Comparison of ENCODE assay signal across 18 mouse cellular contexts in genomic region chr19:44193906-44194305, GRCm38 (mm10). TPM values are rescaled to one million over a fixed set of nuclear protein-coding genes. Genes with fewer than 3 reads are reported as not detected.
DNase-seq lines count a peak whose midpoint lies in the region; ATAC-seq lines count a peak whose summit lies in the region.
"Had no signal": no experiment of that assay in that cellular context is flagged by ENCODE, and none has a peak within 500 bp of the region (broad histone marks: within the 10 kb centered on the region; RNA-seq: fewer than 3 reads in every experiment).

No protein-coding gene starts in this region.

- DNase-seq in adrenal gland, postnatal 36 days, result peak; percentile 7 to 19
- DNase-seq in adrenal gland, postnatal 4 days (ENCODE audit: low spot score in 2 of 2), result no peak
- DNase-seq in kidney, adult 9 months, result peak; percentile 7
- no peak for DNase-seq in kidney, adult 8-10 months
- peak; percentile 13 to 14 for DNase-seq in kidney, postnatal 4 days
- peak; percentile 80 for DNase-seq in lung, postnatal 36 days
- no peak for DNase-seq in retina, embryonic 14.5 days (ENCODE audit: low spot score)
- DNase-seq: cerebellum, adult 9-10 months; embryo, embryonic 11 days; heart, adult 2 months; retina, postnatal 1 day had no signal

- ATAC-seq in inflammation-experienced regulatory T-cells, adult 6 months, result no peak
- ATAC-seq: activated CD4-positive, CD25-positive, alpha-beta regulatory T cell, adult 4 months; forebrain, embryonic 14.5 days had no signal

RNA-seq across cellular contexts. Expression of gene Pkd2l1, which starts 1.7 kb away (rescaled TPM):
- total RNA-seq in adrenal gland, postnatal 36 days (2021), result not detected
- total RNA-seq in adrenal gland, postnatal 4 days (2021), result under 1 TPM in 1 of 2 experiments, not detected in 1; 0.08 TPM
- polyA plus RNA-seq in inflammation-experienced regulatory T-cells, adult 6 months (2017; shearing (Covaris generic)), result under 1 TPM in 1 of 3 experiments, not detected in 2; 0.10 TPM
- total RNA-seq: heart, adult 2 months; hematopoietic stem cell, adult 5-6 weeks had no signal
- polyA plus RNA-seq: heart, adult 2 months; limb, embryonic 12.5 days; liver, embryonic 14.5 days; stomach, embryonic 14.5 days had no signal

RNA-seq across cellular contexts. Expression of gene Scd3, which starts 9.2 kb away (rescaled TPM):
- total RNA-seq in adrenal gland, postnatal 36 days (2021), result under 1 TPM; 0.16 to 0.83 TPM
- under 1 TPM; 0.17 to 0.68 TPM for total RNA-seq in adrenal gland, postnatal 4 days (2021)
- not detected for polyA plus RNA-seq in inflammation-experienced regulatory T-cells, adult 6 months (2017; shearing (Covaris generic))
- polyA plus RNA-seq: activated CD4-positive, CD25-positive, alpha-beta regulatory T cell, adult 4 months; limb, embryonic 12.5 days; liver, embryonic 14.5 days had no signal

RNA-seq across cellular contexts. Expression of gene Bloc1s2, which starts 47.7 kb away (rescaled TPM):
- 10 to 100 TPM; 26.0 to 26.9 TPM for total RNA-seq in adrenal gland, postnatal 36 days (2021)
- total RNA-seq in adrenal gland, postnatal 4 days (2021), result 10 to 100 TPM; 44.9 to 50.0 TPM
- polyA plus RNA-seq in inflammation-experienced regulatory T-cells, adult 6 months (2017; shearing (Covaris generic)), result 100 to 1,000 TPM; 122 to 144 (median 132) TPM

RNA-seq across cellular contexts. Expression of gene Cwf19l1, which starts 58.2 kb away (rescaled TPM):
- 10 to 100 TPM; 19.3 to 31.7 TPM for total RNA-seq in adrenal gland, postnatal 36 days (2021)
- total RNA-seq in adrenal gland, postnatal 4 days (2021), result 10 to 100 TPM; 33.9 to 34.4 TPM
- polyA plus RNA-seq in inflammation-experienced regulatory T-cells, adult 6 months (2017; shearing (Covaris generic)), result 10 to 100 TPM; 23.2 to 37.0 (median 28.4) TPM

Comparison
In these comparisons a context has a peak if more than half of its experiments do, and no peak if none do; other contexts are left out.
1. DNase-seq: peak in adrenal gland, postnatal 36 days (2 of 2), kidney, adult 9 months (single experiment), kidney, postnatal 4 days (2 of 2) and lung, postnatal 36 days (single experiment); none in adrenal gland, postnatal 4 days (0 of 2), kidney, adult 8-10 months (0 of 2) and retina, embryonic 14.5 days (single experiment).